ENCODE assay signal across 8 mouse cellular contexts in the genomic region with DNA sequence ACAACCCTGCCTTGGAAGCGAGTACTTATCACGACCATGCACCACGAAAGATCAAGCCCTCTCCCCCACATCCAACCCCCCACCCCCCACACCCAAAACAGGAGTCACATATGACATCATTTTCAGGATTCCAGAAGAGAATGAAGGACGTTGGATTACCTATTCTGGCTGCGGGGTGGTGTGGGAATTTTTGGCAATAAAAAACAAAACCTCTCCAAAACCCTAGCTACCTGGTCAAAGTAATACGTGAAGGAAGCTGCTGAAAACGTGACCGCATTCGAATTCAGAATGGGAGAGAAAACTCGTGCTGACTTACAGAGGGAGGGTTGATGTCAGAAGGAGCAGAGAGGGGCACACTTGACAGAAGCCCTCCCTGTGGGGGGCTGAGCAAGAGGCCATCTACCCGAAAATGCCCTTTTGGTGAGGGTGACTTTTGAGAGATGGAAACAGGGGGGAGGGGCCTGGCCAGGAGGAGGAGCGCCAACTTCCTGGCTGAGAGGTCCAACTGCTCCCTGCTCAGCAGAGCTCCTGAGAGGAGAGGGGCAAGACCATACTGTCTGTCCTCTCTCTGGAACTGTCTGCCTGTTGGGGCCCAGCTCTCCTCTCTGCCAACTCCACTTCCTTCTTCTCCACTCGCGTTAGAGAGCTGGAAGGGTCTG. TPM values are rescaled to one million over a fixed set of nuclear protein-coding genes. Genes with fewer than 3 reads are reported as not detected.
DNase-seq lines count a peak whose midpoint lies in the region; ATAC-seq lines count a peak whose summit lies in the region.
"Not testable (repeated sequence)": the region's sequence is repeated elsewhere in the genome, so short reads cannot be mapped to it uniquely, and the experiment has no call there.
"Had no signal": no experiment of that assay in that cellular context is flagged by ENCODE, and none has a peak within 500 bp of the region (broad histone marks: within the 10 kb centered on the region; RNA-seq: fewer than 3 reads in every experiment).

A gene (plus strand): TSS at position 510 of the 659 bp plus-strand sequence.

- H3K4me2 ChIP-seq in forebrain, embryonic 15.5 days (replicated peaks): peak within 1 kb of the TSS; percentile 63
- H3K4me2 ChIP-seq in heart, embryonic 16.5 days (ENCODE audit: low read depth, low read length): peak within 1 kb of the TSS; percentile 49
- H3K4me2 ChIP-seq in kidney, embryonic 14.5 days (replicated peaks; ENCODE audit: low read depth, low read length): peak within 1 kb of the TSS; percentile 24; the same call in 1 of the 2 replicates
- peak within 1 kb of the TSS; percentile 50 for H3K4me2 ChIP-seq in limb, embryonic 15.5 days
- H3K4me2 ChIP-seq in midbrain, embryonic 14.5 days (ENCODE audit: low read length): peak within 1 kb of the TSS; percentile 51

- H3K4me3 ChIP-seq in forebrain, embryonic 15.5 days: peak within 1 kb of the TSS; percentile 36
- H3K4me3 ChIP-seq in heart, embryonic 16.5 days (ENCODE audit: low read length): peak within 1 kb of the TSS; percentile 40
- H3K4me3 ChIP-seq in kidney, embryonic 14.5 days (ENCODE audit: low read length): peak within 1 kb of the TSS; percentile 17; the same call in 1 of the 2 replicates
- peak within 1 kb of the TSS; percentile 38 for H3K4me3 ChIP-seq in limb, embryonic 15.5 days
- H3K4me3 ChIP-seq in midbrain, embryonic 14.5 days (replicated peaks; ENCODE audit: low read depth, low read length): peak within 1 kb of the TSS; percentile 21; the same call in 1 of the 2 replicates

- H3K4me1 ChIP-seq in forebrain, embryonic 15.5 days; heart, embryonic 16.5 days (ENCODE audit: control insufficient read depth, insufficient read depth, low read length); kidney, embryonic 14.5 days (ENCODE audit: control insufficient read depth, insufficient read depth, low read length); limb, embryonic 15.5 days; midbrain, embryonic 14.5 days (ENCODE audit: control insufficient read depth, insufficient read depth, low read length): not testable (repeated sequence)

- ATAC-seq in forebrain, embryonic 15.5 days (replicated peaks); heart, embryonic 16.5 days (replicated peaks; ENCODE audit: extremely low read depth, insufficient read depth, low FRiP score); kidney, embryonic 14.5 days (ENCODE audit: low FRiP score, low TSS enrichment); limb, embryonic 15.5 days (ENCODE audit: insufficient number of reproducible peaks, low FRiP score, low TSS enrichment, low read depth); midbrain, embryonic 14.5 days (ENCODE audit: low FRiP score, low TSS enrichment): not testable (repeated sequence)

- H3K9me3 ChIP-seq in forebrain, embryonic 15.5 days; heart, embryonic 16.5 days (replicated peaks; ENCODE audit: control insufficient read depth, low read length); kidney, embryonic 14.5 days (ENCODE audit: control insufficient read depth, low read length); limb, embryonic 15.5 days; midbrain, embryonic 14.5 days (ENCODE audit: control insufficient read depth, low read length): not testable (repeated sequence)

- H3K27ac ChIP-seq in forebrain, embryonic 15.5 days (replicated peaks); kidney, embryonic 14.5 days (ENCODE audit: low read depth, low read length); midbrain, embryonic 14.5 days (replicated peaks; ENCODE audit: low read depth, low read length): not testable (repeated sequence)
- H3K27ac ChIP-seq in heart, embryonic 16.5 days (ENCODE audit: low read length): peak within 1 kb of the TSS; percentile 68
- peak within 1 kb of the TSS; percentile 81 for H3K27ac ChIP-seq in limb, embryonic 15.5 days

- WGBS in forebrain, embryonic 15.5 days: 33% methylated on average over 10 of the region's 14 CpGs
- WGBS in heart, embryonic 16.5 days: 14% methylated on average over 8 of the region's 14 CpGs
- WGBS in kidney, embryonic 14.5 days: 19% methylated on average over 7 of the region's 14 CpGs
- 15% methylated on average over 11 of the region's 14 CpGs for WGBS in limb, embryonic 15.5 days
- 21% methylated on average over 8 of the region's 14 CpGs for WGBS in midbrain, embryonic 14.5 days

- peak; percentile 74 for DNase-seq in cerebellum, adult 11-12 months
- not testable (repeated sequence) for DNase-seq in midbrain, embryonic 14.5 days
- peak; percentile 35 to 82 for DNase-seq in spleen, postnatal 4 days (ENCODE audit: low spot score in 2 of 2)

- 0 out of 2 replicates have a peak within 1 kb of the TSS, but pooled peaks have one; percentile 16 for H3K9ac ChIP-seq in forebrain, embryonic 15.5 days (replicated peaks)
- H3K9ac ChIP-seq in heart, embryonic 16.5 days (ENCODE audit: low read length); kidney, embryonic 14.5 days (ENCODE audit: low read depth, low read length); limb, embryonic 15.5 days; midbrain, embryonic 14.5 days (replicated peaks; ENCODE audit: low read length): not testable (repeated sequence)

- not testable (repeated sequence) for H3K27me3 ChIP-seq in forebrain, embryonic 15.5 days; heart, embryonic 16.5 days (ENCODE audit: control insufficient read depth, insufficient read depth, low read length); kidney, embryonic 14.5 days (ENCODE audit: control insufficient read depth, insufficient read depth, low read length); limb, embryonic 15.5 days; midbrain, embryonic 14.5 days (ENCODE audit: control insufficient read depth, insufficient read depth, low read length)

- H3K36me3 ChIP-seq in forebrain, embryonic 15.5 days; heart, embryonic 16.5 days (ENCODE audit: control insufficient read depth, insufficient read depth); kidney, embryonic 14.5 days (ENCODE audit: control insufficient read depth, insufficient read depth, low read length); limb, embryonic 15.5 days; midbrain, embryonic 14.5 days (ENCODE audit: control insufficient read depth, insufficient read depth, low read length): not testable (repeated sequence)

RNA-seq across cellular contexts. Expression of the gene that starts here (rescaled TPM):
- polyA plus RNA-seq in forebrain, embryonic 15.5 days (2015; fragmentation: Nextera tagmentation; extraction: Ambion mirVana): 0.14 TPM in 1 of 2 replicates, not detected in the other
- 0.25 TPM in 2 replicates for polyA plus RNA-seq in heart, embryonic 16.5 days (2015; fragmentation: Nextera tagmentation; extraction: Ambion mirVana)
- 0.30 and 0.47 TPM in 2 replicates for polyA plus RNA-seq in kidney, embryonic 14.5 days (2014; fragmentation: Nextera tagmentation; extraction: Ambion mirVana)
- polyA plus RNA-seq in limb, embryonic 15.5 days (2015; fragmentation: Nextera tagmentation; extraction: Ambion mirVana): 0.36 and 0.60 TPM in 2 replicates
- not detected in 2 replicates for polyA plus RNA-seq in midbrain, embryonic 14.5 days (2014; fragmentation: Nextera tagmentation; extraction: Ambion mirVana)
- polyA plus RNA-seq: large intestine, adult 2 months had no signal
